Mouse (Mus musculus): ENCODE results near the gene Inhba. TPM values are rescaled to one million over a fixed set of nuclear protein-coding genes. Genes with fewer than 3 reads are reported as not detected.

Inhba gene
- polyA plus RNA-seq (2012; rRNA removed; ENCODE audit: low replicate concordance) = 0.23 and 1.1 TPM in 2 replicates

GRCm38 (mm10) chr13:16011372-16012242 is at the start of gene Inhba:
Gene Inhba, plus strand, starts transcription at chr13:16011851.

All from subcutaneous adipose tissue, adult 2 months (tissue).